Mouse (Mus musculus): ENCODE measurements at regions not wholly inside any gene's neighbourhood (a gene's known extent, or its start where the extent isn't known, plus 50 kb on each side); places are given as distances from the start of the nearest gene placed in this dataset.

GRCm38 (mm10) chr1:88964045-88964747 lies 106.0 kb upstream of the Sh3bp4 start:
- DNase-seq: no peak

- no peak for DNase-seq
These were observed 103.8 kb upstream of the Sh3bp4 start for GRCm38 (mm10) chr1:88966416-88966815.

- no peak for DNase-seq
These were observed 102.1 kb upstream of the Sh3bp4 start for GRCm38 (mm10) chr1:88968142-88968541.

GRCm38 (mm10) chr1:88969016-88969415 lies 101.2 kb upstream of the Sh3bp4 start:
- DNase-seq: no peak

GRCm38 (mm10) chr1:88969630-88970029 lies 100.6 kb upstream of the Sh3bp4 start:
- no peak for DNase-seq

GRCm38 (mm10) chr1:88976101-88976500 lies 94.1 kb upstream of the Sh3bp4 start:
- no peak for DNase-seq

GRCm38 (mm10) chr1:88988011-88988695 lies 82.1 kb upstream of the Sh3bp4 start:
- DNase-seq: no peak

GRCm38 (mm10) chr1:88994588-88995331 lies 75.5 kb upstream of the Sh3bp4 start:
- DNase-seq: peak in 1 of 2 experiments; percentile 51

GRCm38 (mm10) chr1:88995945-88996344 lies 74.3 kb upstream of the Sh3bp4 start:
- DNase-seq: no peak

- no peak for DNase-seq
These were observed 73.6 kb upstream of the Sh3bp4 start for GRCm38 (mm10) chr1:88996657-88997056.

- DNase-seq: no peak
These were observed 72.4 kb upstream of the Sh3bp4 start for GRCm38 (mm10) chr1:88997847-88998246.

GRCm38 (mm10) chr1:89002326-89002725 lies 67.9 kb upstream of the Sh3bp4 start:
- no peak for DNase-seq

GRCm38 (mm10) chr1:89003752-89004151 lies 66.5 kb upstream of the Sh3bp4 start:
- DNase-seq: no peak

- DNase-seq: no peak
These were observed 62.7 kb upstream of the Sh3bp4 start for GRCm38 (mm10) chr1:89007476-89007875.

- DNase-seq: no peak
These were observed 60.0 kb upstream of the Sh3bp4 start for GRCm38 (mm10) chr1:89010170-89010569.

- peak; percentile 35 to 49 for DNase-seq
These were observed 58.8 kb upstream of the Sh3bp4 start for GRCm38 (mm10) chr1:89011454-89011853.

GRCm38 (mm10) chr1:89015385-89015784 lies 54.8 kb upstream of the Sh3bp4 start:
- DNase-seq: peak; percentile 59 to 80

GRCm38 (mm10) chr1:89015845-89016244 lies 54.4 kb upstream of the Sh3bp4 start:
- DNase-seq: no peak

GRCm38 (mm10) chr1:89019778-89020373 lies 50.3 kb upstream of the Sh3bp4 start:
- DNase-seq: peak in 1 of 2 experiments; percentile 51
